Mouse (Mus musculus) neural tube, embryonic 12.5 days (tissue): ENCODE results near the gene Spag7. TPM values are rescaled to one million over a fixed set of nuclear protein-coding genes. Genes with fewer than 3 reads are reported as not detected.
A peak's percentile ranks its signal among the peaks of the same experiment; 100 is the strongest.

Experiments
- ATAC-seq: fragments of 200-750 bp; cut with Nextera tagmentation; 2 replicates; pipeline ENCODE4 v1.8.0; 2017; ENCODE audit warnings: low read depth, mild to moderate bottlenecking, moderate TSS enrichment, moderate library complexity; ENCODE audit not compliant: low FRiP score
- H3K27ac ChIP-seq: fragments of 300-500 bp; sonication (generic); 2 replicates; pipeline ENCODE4 v1.5.1; 2016
- H3K27me3 ChIP-seq: fragments of 300-500 bp; sonication (generic); replicated peaks from 2 replicates; pipeline ENCODE4 v1.6.1; 2016; ENCODE audit warnings: mild to moderate bottlenecking
- H3K36me3 ChIP-seq: fragments of 300-500 bp; sonication (generic); 2 replicates; pipeline ENCODE4 v1.6.1; 2016; ENCODE audit warnings: mild to moderate bottlenecking
- H3K4me1 ChIP-seq: fragments of 300-500 bp; sonication (generic); 2 replicates; pipeline ENCODE4 v1.6.1; 2016
- H3K4me2 ChIP-seq: fragments of 300-500 bp; sonication (generic); replicated peaks from 2 replicates; pipeline ENCODE4 v1.6.1; 2016; ENCODE audit warnings: mild to moderate bottlenecking
- H3K4me3 ChIP-seq: fragments of 300-500 bp; sonication (generic); 2 replicates; pipeline ENCODE4 v1.5.1; 2016
- H3K9ac ChIP-seq: fragments of 300-500 bp; sonication (generic); 2 replicates; pipeline ENCODE4 v1.6.1; 2016; ENCODE audit warnings: mild to moderate bottlenecking
- H3K9me3 ChIP-seq: fragments of 300-500 bp; sonication (generic); 2 replicates; pipeline ENCODE4 v1.6.1; 2016; ENCODE audit warnings: mild to moderate bottlenecking
- WGBS: fragments of 180-500 bp; shearing (Covaris S2); methylation state at CpG from one replicate; pipeline ENCODE4 v1.1.7; 2016; 5-methylcytosine and 5-hydroxymethylcytosine counted together
- polyA plus RNA-seq: library from polyadenylated mRNA; unstranded; fragments of >200 nt; fragmentation: Nextera tagmentation; extraction: Ambion mirVana; gene quantifications from 2 replicates; pipeline ENCODE4 v1.2.1, GENCODE M21; 2016

The Spag7 gene
- polyA plus RNA-seq: 154 and 158 TPM in 2 replicates

- Histone ChIP-seq H3K9me3 (no peaks in the 10 kb centered on the region), H3K4me2 (peak within 1 kb of the TSS; percentile 77), H3K9ac (peak within 1 kb of the TSS; percentile 76), H3K36me3 (peaks cover 37% of the 10 kb centered on the region), H3K27me3 (no peaks in the 10 kb centered on the region), H3K27ac (peak within 1 kb of the TSS; percentile 89), H3K4me3 (peak within 1 kb of the TSS; percentile 57), H3K4me1 (peaks cover 26% of the 10 kb centered on the region)
- ATAC-seq: peak; percentile 96
- WGBS: under 1% methylated on average over 44 of the region's 44 CpGs
Observed at GRCm38 (mm10) chr11:70668771-70669505, at the start of gene Spag7. Gene Spag7 (minus strand): TSS chr11:70669416.

GRCm38 (mm10) chr11:70718481-70718880 lies 49.3 kb upstream of the Spag7 start:
- H3K4me2 ChIP-seq: no peak overlapping the region

DNA sequence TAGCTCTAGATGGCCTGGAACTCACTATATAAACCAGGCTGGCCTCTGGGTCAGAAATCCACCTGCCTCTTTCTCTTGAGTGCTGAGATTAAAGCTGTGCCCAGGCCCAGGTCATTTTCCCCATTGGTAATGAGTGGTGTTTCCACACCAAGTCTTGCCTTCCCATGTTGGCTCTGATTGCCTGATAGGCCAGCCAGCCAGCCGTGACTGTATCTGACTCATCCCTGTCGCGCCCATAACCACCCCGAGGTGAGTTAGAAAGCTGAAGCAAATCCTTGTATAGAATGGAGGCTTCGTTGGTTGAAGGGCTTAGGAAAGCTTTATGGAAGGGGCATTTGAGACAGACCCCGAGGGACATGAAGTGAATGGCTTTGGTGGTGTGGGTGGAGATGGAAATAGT lies 46.6 kb upstream of the Spag7 start:
- WGBS: 94% methylated on average over 6 of the region's 6 CpGs
- no peaks in the 10 kb centered on the region for H3K4me1 ChIP-seq
- H3K27me3 ChIP-seq: no peaks in the 10 kb centered on the region
- no peak overlapping the region for H3K4me3 ChIP-seq
- H3K9me3 ChIP-seq: no peaks in the 10 kb centered on the region
- H3K27ac ChIP-seq: no peak overlapping the region
- no peak overlapping the region for H3K9ac ChIP-seq
- no peak for ATAC-seq
- H3K4me2 ChIP-seq: no peak overlapping the region
- H3K36me3 ChIP-seq: peaks cover 62% of the 10 kb centered on the region

More at GRCm38 (mm10) chr11:70718481-70718880, 49.3 kb upstream of the Spag7 start:
- no peaks in the 10 kb centered on the region for H3K9me3 ChIP-seq
- ATAC-seq: no peak
- no peak overlapping the region for H3K27ac ChIP-seq
- peaks cover 67% of the 10 kb centered on the region for H3K36me3 ChIP-seq
- H3K4me3 ChIP-seq: no peak overlapping the region
- 86% methylated on average over 5 of the region's 5 CpGs for WGBS
- no peaks in the 10 kb centered on the region for H3K27me3 ChIP-seq
- no peaks in the 10 kb centered on the region for H3K4me1 ChIP-seq
- H3K9ac ChIP-seq: no peak overlapping the region

- Histone ChIP-seq H3K27me3 (no peaks in the 10 kb centered on the region), H3K36me3 (peaks cover 54% of the 10 kb centered on the region), H3K27ac (no peak overlapping the region), H3K4me3 (no peak overlapping the region), H3K4me2 (no peak overlapping the region), H3K4me1 (no peaks in the 10 kb centered on the region), H3K9ac (no peak overlapping the region), H3K9me3 (no peaks in the 10 kb centered on the region)
- 87% methylated on average over 6 of the region's 6 CpGs for WGBS
- ATAC-seq: no peak
Observed at GRCm38 (mm10) chr11:70713222-70713621, 44.0 kb upstream of the Spag7 start.

- no peak overlapping the region for H3K27ac ChIP-seq
- H3K4me1 ChIP-seq: no peaks in the 10 kb centered on the region
- no peaks in the 10 kb centered on the region for H3K27me3 ChIP-seq
- ATAC-seq: no peak
- H3K9ac ChIP-seq: no peak overlapping the region
- no peak overlapping the region for H3K4me3 ChIP-seq
- peaks cover 57% of the 10 kb centered on the region for H3K36me3 ChIP-seq
- H3K9me3 ChIP-seq: no peaks in the 10 kb centered on the region
- WGBS: 94% methylated on average over 10 of the region's 10 CpGs
- H3K4me2 ChIP-seq: no peak overlapping the region
Observed at GRCm38 (mm10) chr11:70711026-70711425, 41.8 kb upstream of the Spag7 start.

DNA sequence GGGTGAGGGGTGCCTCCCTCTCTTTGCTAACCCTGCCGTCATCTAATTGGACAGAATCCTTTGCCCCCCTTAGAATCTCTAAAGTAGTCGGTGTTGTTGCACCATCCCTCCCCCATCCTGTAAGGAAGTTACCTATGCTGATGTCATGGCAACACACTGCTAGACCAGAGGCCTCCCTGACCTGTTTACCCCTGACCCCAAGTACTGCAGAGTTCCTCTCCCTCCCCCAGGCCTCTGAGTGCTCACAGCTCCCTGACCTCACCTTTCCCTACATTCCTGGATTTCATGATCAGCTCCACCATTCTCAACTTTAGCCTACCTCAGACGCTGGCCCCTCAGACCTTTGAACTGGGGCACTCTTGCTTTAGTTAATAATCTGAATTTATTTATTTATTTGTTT lies 36.9 kb upstream of the Spag7 start:
- peaks cover 15% of the 10 kb centered on the region for H3K4me1 ChIP-seq
- H3K4me2 ChIP-seq: no peak overlapping the region
- no peaks in the 10 kb centered on the region for H3K9me3 ChIP-seq
- no peak overlapping the region for H3K9ac ChIP-seq
- H3K27ac ChIP-seq: no peak overlapping the region
- peaks cover 69% of the 10 kb centered on the region for H3K36me3 ChIP-seq
- H3K4me3 ChIP-seq: no peak overlapping the region
- WGBS: 80% methylated on average over 3 of the region's 3 CpGs
- no peak for ATAC-seq
- H3K27me3 ChIP-seq: no peaks in the 10 kb centered on the region

- Histone ChIP-seq H3K36me3 (peaks cover 46% of the 10 kb centered on the region), H3K27ac (no peak overlapping the region), H3K4me2 (no peak overlapping the region), H3K4me1 (peaks cover 22% of the 10 kb centered on the region), H3K9me3 (no peaks in the 10 kb centered on the region), H3K4me3 (no peak overlapping the region), H3K27me3 (no peaks in the 10 kb centered on the region), H3K9ac (0 out of 2 replicates have a peak overlapping the region, but pooled peaks have one; percentile 89)
- no peak for ATAC-seq
- 80% methylated on average over 6 of the region's 6 CpGs for WGBS
Observed at GRCm38 (mm10) chr11:70702781-70703180, 33.6 kb upstream of the Spag7 start.

DNA sequence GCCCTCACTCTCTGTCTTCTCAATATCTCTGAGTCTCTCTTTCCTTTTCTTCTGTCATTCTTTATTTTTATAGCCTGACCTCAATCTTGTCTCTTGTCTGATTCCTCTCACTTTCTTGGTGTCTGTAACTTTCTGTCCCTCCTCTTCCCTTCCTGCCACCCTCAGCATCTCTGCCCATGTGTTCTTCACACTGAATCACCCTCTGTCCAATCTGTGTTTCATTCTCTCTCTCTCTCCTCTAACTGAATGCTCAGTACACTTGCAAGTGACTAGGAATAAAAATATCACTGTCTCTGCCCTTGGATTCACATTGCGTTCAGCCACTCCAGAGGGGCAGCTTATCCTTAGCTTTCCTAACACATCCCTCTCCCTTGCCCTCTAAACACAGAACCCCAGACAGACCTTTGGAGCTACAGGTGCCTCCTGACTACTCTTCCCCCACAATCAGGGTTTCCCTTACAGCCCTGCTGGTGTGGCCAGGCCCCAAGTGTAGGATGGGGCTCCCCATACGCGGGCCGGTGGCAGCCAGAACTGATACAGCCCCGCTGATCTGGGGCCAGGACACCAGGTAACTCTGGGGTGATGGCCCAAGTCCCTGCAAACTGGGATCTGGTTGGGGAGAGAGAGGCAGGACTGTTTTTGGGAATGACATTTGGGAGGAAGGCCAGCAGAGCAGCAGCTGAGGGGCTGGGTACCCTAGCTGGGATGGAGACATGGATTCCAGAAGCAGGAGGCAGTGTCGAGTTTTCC lies 32.9 kb upstream of the Spag7 start:
- WGBS: 82% methylated on average over 6 of the region's 6 CpGs
- peak overlapping the region; percentile 89 for H3K9ac ChIP-seq
- H3K4me3 ChIP-seq: no peak overlapping the region
- no peak overlapping the region for H3K27ac ChIP-seq
- peaks cover 22% of the 10 kb centered on the region for H3K4me1 ChIP-seq
- H3K36me3 ChIP-seq: peaks cover 40% of the 10 kb centered on the region
- H3K9me3 ChIP-seq: no peaks in the 10 kb centered on the region
- H3K4me2 ChIP-seq: peak overlapping the region; percentile 75
- no peaks in the 10 kb centered on the region for H3K27me3 ChIP-seq
- no peak for ATAC-seq

GRCm38 (mm10) chr11:70701221-70701955 lies 32.2 kb upstream of the Spag7 start:
- Histone ChIP-seq H3K9ac (peak overlapping the region; percentile 89), H3K27ac (no peak overlapping the region; the same call in 1 of the 2 replicates), H3K4me1 (peaks cover 22% of the 10 kb centered on the region), H3K4me3 (peak overlapping the region; percentile 82), H3K9me3 (no peaks in the 10 kb centered on the region), H3K36me3 (peaks cover 33% of the 10 kb centered on the region), H3K27me3 (no peaks in the 10 kb centered on the region), H3K4me2 (peak overlapping the region; percentile 75)
- 9% methylated on average over 10 of the region's 10 CpGs for WGBS
- no peak for ATAC-seq

GRCm38 (mm10) chr11:70700613-70701012 lies 31.4 kb upstream of the Spag7 start:
- Histone ChIP-seq H3K27ac (0 out of 2 replicates have a peak overlapping the region, but pooled peaks have one; percentile 76), H3K9me3 (no peaks in the 10 kb centered on the region), H3K4me1 (peaks cover 22% of the 10 kb centered on the region), H3K4me2 (peak overlapping the region; percentile 75), H3K9ac (peak overlapping the region; percentile 89), H3K36me3 (peaks cover 25% of the 10 kb centered on the region), H3K4me3 (peak overlapping the region; percentile 82), H3K27me3 (no peaks in the 10 kb centered on the region)
- ATAC-seq: peak; percentile 52
- WGBS: under 1% methylated on average over 34 of the region's 34 CpGs

GRCm38 (mm10) chr11:70699722-70700556 lies 30.7 kb upstream of the Spag7 start, which contains the start of the genes Inca1 and Kif1c:
Gene Inca1 (minus strand): TSS chr11:70700155.
Gene Kif1c (plus strand): TSS chr11:70700548.
- peaks cover 22% of the 10 kb centered on the region for H3K4me1 ChIP-seq
- peak within 1 kb of the TSS; percentile 89 for H3K9ac ChIP-seq
- peak; percentile 92 for ATAC-seq
- H3K27ac ChIP-seq: peak within 1 kb of the TSS; percentile 76; the same call in 1 of the 2 replicates
- H3K27me3 ChIP-seq: no peaks in the 10 kb centered on the region
- H3K4me2 ChIP-seq: peak within 1 kb of the TSS; percentile 75
- peak within 1 kb of the TSS; percentile 82 for H3K4me3 ChIP-seq
- WGBS: 1% methylated on average over 69 of the region's 69 CpGs
- H3K9me3 ChIP-seq: no peaks in the 10 kb centered on the region
- H3K36me3 ChIP-seq: peaks cover 18% of the 10 kb centered on the region
